Mouse (Mus musculus) lung, embryonic 15.5 days (tissue): ENCODE data around the gene Mettl1. TPM values are rescaled to one million over a fixed set of nuclear protein-coding genes. Genes with fewer than 3 reads are reported as not detected.

Experiments
- ATAC-seq: fragments of 200-750 bp; cut with Nextera tagmentation; 2 replicates; pipeline ENCODE4 v1.8.0; 2017; ENCODE audit warnings: moderate number of reproducible peaks, borderline replicate concordance; ENCODE audit not compliant: low FRiP score, low TSS enrichment; ENCODE audit errors: extremely low read depth
- H3K27ac ChIP-seq: fragments of 300-500 bp; sonication (generic); 2 replicates; pipeline ENCODE4 v1.5.1; 2015; ENCODE audit warnings: moderate library complexity, mild to moderate bottlenecking, inconsistent platforms
- H3K27me3 ChIP-seq: fragments of 300-500 bp; sonication (generic); 2 replicates; pipeline ENCODE4 v1.6.1; 2015; ENCODE audit warnings: inconsistent platforms
- H3K36me3 ChIP-seq: fragments of 300-500 bp; sonication (generic); 2 replicates; pipeline ENCODE4 v1.6.1; 2015; ENCODE audit warnings: inconsistent platforms
- H3K4me1 ChIP-seq: fragments of 300-500 bp; sonication (generic); 2 replicates; pipeline ENCODE4 v1.6.1; 2015; ENCODE audit warnings: inconsistent platforms
- H3K4me2 ChIP-seq: fragments of 300-500 bp; sonication (generic); 2 replicates; pipeline ENCODE4 v1.6.1; 2015; ENCODE audit warnings: inconsistent platforms, mild to moderate bottlenecking, moderate library complexity
- H3K4me3 ChIP-seq: fragments of 300-500 bp; sonication (generic); 2 replicates; pipeline ENCODE4 v1.5.1; 2015; ENCODE audit warnings: mild to moderate bottlenecking, inconsistent platforms
- H3K9ac ChIP-seq: fragments of 300-500 bp; sonication (generic); 2 replicates; pipeline ENCODE4 v1.6.1; 2015; ENCODE audit warnings: inconsistent platforms
- H3K9me3 ChIP-seq: fragments of 300-500 bp; sonication (generic); 2 replicates; pipeline ENCODE4 v1.6.1; 2016; ENCODE audit warnings: inconsistent platforms
- WGBS: fragments of 180-500 bp; shearing (Covaris S2); methylation state at CpG from one replicate; pipeline ENCODE4 v1.1.7; 2015; 5-methylcytosine and 5-hydroxymethylcytosine counted together
- polyA plus RNA-seq: library from polyadenylated mRNA; unstranded; fragments of >200 nt; fragmentation: Nextera tagmentation; extraction: Ambion mirVana; gene quantifications from 2 replicates; pipeline ENCODE4 v1.2.1, GENCODE M21; 2015

Mettl1 gene
- polyA plus RNA-seq, 1 experiment from 2014 or later = 45.8 TPM

DNA sequence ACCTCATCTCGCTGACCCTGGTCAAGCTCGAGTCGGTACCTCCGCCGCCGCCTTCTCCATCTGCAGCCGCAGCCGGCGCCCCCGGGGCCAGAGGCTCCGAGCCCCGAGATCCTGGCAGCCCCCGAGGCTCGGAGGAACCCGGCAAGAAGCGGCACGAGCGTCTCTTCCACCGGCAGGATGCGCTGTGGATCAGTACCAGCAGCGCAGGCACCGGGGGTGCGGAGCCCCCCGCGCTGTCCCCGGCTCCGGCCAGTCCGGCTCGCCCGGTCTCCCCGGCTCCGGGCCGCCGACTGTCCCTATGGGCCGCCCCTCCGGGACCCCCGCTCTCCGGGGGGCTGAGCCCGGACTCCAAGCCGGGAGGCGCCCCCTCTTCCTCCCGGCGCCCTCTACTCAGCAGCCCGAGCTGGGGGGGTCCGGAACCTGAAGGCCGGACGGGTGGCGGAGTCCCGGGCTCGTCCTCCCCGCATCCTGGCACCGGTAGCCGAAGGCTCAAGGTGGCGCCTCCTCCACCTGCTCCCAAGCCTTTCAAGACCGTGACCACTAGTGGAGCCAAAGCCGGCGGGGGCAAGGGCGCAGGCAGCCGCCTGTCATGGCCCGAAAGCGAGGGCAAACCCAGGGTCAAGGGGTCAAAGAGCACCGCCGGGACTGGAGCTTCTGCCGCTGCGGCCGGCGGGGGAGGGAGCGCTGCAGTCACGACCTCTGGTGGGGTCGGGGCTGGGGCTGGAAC is 38.6 kb downstream of the Mettl1 start:
- H3K9me3 ChIP-seq = no peaks in the 10 kb centered on the region
- H3K27ac ChIP-seq = no peak overlapping the region
- WGBS = 4% methylated on average over 55 of the region's 70 CpGs
- peak overlapping the region; percentile 46 for H3K4me3 ChIP-seq
- peak overlapping the region; percentile 24 for H3K9ac ChIP-seq
- peak overlapping the region; percentile 85 for H3K4me2 ChIP-seq
- ATAC-seq = 0 out of 2 replicates have a peak, but pooled peaks have one; percentile 3
- H3K36me3 ChIP-seq = no peaks in the 10 kb centered on the region
- peaks cover 41% of the 10 kb centered on the region for H3K4me1 ChIP-seq
- H3K27me3 ChIP-seq = peaks cover 95% of the 10 kb centered on the region

DNA sequence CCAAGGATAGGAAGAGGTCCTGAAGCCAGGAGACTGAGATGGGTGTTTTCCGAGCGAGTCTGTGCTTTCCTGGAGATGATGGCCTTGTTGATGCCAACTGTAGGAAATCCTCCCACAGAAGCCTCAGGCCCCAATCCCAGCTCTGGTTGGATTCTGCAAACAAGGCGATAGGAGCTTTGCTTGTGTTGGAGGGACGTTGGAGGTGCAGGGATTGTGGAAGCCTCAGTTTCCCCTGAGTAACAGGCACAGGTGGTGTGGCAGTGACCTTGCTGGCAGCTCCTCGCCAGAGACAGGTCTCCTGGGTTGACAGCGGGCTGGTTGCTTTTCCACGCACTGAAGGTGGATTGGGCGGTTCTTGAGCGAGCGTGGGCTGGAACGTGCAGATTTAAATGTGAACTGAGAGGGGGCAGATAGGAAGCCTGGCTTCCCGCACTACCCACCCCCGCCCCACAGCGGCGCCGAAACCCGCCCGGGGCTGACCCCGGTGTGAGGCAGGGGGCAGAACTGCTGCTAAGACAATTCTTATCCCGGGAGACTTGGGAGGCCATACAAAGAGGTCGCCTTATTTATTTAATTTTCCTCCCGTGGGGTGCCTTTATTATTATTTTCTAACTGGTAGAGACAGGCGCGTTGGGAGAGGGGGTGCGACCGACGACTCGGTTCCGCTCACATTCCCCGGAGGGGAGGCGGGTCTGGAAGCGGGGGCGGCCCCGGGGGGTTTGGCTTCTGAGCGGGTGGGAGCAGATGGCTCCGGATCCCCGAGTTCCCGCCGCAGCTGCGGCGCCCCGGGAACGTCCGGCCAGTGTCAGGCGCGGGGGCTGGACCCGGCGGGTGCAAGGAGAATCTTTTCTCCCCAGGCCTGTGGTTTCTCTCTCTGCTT is 39.9 kb downstream of the Mettl1 start:
- Histone ChIP-seq H3K27me3 (peaks cover 94% of the 10 kb centered on the region), H3K27ac (no peak overlapping the region), H3K9ac (no peak overlapping the region), H3K36me3 (no peaks in the 10 kb centered on the region), H3K4me2 (peak overlapping the region; percentile 56), H3K4me3 (peak overlapping the region; percentile 28), H3K9me3 (no peaks in the 10 kb centered on the region), H3K4me1 (peaks cover 41% of the 10 kb centered on the region)
- WGBS = 2% methylated on average over 48 of the region's 48 CpGs
- ATAC-seq = no peak

DNA sequence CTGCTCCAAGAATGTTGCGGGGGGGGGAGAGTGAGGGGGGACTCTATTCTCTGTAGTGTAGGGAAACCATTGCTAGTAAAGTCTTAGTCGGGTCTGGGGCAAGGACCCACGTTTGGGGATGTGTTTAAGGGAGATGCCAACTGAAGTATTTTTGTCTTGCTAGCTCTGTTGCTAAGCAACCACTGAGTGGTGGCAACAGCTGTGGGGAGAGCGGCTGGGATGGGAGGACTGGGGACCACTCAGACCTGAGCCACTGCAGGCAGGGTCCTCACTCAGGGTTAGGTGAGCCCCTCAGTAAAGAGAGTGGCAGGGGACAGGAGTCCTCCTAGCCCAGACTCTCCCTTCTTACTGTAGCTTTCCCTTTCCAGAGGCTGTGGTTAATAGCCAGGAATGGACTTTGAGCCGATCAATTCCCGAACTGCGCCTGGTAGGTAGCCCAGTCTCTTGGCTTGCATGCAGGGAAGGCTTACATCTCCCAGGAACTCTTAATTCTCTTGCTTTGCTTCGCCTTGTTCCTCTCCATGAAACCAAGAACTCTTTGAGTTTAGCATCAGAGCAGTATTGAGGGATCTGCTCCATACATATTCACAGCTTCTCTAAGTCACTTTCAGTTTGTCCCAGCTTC is 40.9 kb downstream of the Mettl1 start:
- Histone ChIP-seq H3K4me2 (peak overlapping the region; percentile 56), H3K4me1 (peaks cover 41% of the 10 kb centered on the region), H3K36me3 (no peaks in the 10 kb centered on the region), H3K9ac (no peak overlapping the region), H3K27ac (no peak overlapping the region), H3K27me3 (peaks cover 88% of the 10 kb centered on the region), H3K4me3 (peak overlapping the region; percentile 28; the same call in 1 of the 2 replicates), H3K9me3 (no peaks in the 10 kb centered on the region)
- 34% methylated on average over 8 of the region's 8 CpGs for WGBS
- ATAC-seq = no peak

DNA sequence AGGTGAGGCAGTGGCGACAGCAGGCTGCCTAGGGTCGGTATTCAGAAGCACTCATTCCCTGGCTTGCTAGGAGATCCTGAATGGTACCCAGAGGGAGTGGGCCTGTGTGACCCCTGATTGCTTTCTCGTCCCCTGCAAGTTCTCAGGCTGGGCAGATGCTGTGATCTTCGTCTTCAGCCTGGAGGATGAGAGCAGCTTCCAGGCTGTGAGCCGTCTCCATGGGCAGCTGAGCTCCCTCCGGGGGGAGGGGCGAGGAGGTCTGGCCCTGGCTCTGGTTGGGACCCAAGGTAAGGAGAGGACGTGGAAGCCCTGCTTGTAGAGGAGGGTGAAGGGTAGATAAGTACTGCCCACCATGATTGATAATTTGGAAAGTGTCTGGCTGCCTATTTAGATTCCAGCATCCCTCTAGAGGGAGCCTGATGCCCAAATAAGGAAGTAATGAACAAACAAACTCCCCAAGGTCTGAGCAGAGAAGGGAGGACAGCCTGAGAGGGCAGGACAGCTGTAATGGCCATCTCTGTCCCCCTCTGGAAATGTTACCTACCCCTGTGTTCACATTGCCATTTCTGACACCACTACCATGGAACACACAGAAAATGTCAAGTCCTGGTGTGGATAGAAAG is 42.2 kb downstream of the Mettl1 start:
- Histone ChIP-seq H3K27ac (no peak overlapping the region), H3K4me3 (no peak overlapping the region), H3K4me2 (no peak overlapping the region), H3K9ac (no peak overlapping the region), H3K36me3 (no peaks in the 10 kb centered on the region), H3K27me3 (peaks cover 84% of the 10 kb centered on the region), H3K9me3 (no peaks in the 10 kb centered on the region), H3K4me1 (peaks cover 39% of the 10 kb centered on the region)
- 18% methylated on average over 8 of the region's 8 CpGs for WGBS
- no peak for ATAC-seq

DNA sequence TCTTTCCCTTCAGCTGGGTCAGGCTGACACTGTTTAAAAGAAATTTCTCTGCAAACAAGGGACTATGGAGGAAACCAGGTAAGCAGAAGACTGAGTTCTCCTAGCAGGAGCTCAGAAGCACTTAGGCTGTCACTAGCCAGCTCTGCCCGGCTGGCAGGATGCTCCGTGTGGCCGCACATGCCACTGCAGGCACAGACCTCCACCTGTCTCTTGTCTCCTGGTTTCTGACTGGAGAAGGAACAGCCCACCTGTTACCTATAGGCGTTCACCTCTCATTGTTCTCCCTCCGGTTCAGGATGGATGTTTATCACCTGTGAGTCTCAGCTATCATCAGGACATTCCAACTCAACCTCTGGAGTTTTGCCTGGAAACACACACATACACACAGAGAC is 42.7 kb downstream of the Mettl1 start:
- WGBS = 36% methylated on average over 5 of the region's 5 CpGs
- no peak overlapping the region for H3K4me3 ChIP-seq
- ATAC-seq = no peak
- H3K36me3 ChIP-seq = no peaks in the 10 kb centered on the region
- peaks cover 34% of the 10 kb centered on the region for H3K4me1 ChIP-seq
- no peak overlapping the region for H3K9ac ChIP-seq
- H3K4me2 ChIP-seq = no peak overlapping the region
- no peak overlapping the region for H3K27ac ChIP-seq
- no peaks in the 10 kb centered on the region for H3K9me3 ChIP-seq
- peaks cover 81% of the 10 kb centered on the region for H3K27me3 ChIP-seq

DNA sequence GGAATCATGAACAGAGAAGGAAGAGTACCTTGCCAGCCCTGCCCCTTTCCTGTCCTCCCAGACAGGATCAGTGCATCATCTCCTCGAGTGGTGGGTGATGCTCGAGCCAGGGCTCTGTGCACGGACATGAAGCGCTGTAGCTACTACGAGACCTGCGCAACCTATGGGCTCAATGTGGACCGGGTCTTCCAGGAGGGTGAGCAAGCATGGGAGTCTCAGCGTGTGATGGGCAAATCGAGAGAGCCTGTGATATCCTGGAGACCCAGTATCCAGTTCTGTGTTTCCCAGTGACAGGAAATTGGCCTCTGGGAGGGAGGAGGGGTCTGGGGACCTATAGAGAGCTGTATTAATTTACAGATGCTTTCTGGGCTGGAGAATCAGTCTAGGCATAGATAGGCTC is 43.8 kb downstream of the Mettl1 start:
- Histone ChIP-seq H3K9ac (no peak overlapping the region), H3K4me2 (no peak overlapping the region), H3K36me3 (no peaks in the 10 kb centered on the region), H3K9me3 (no peaks in the 10 kb centered on the region), H3K4me1 (peaks cover 22% of the 10 kb centered on the region), H3K4me3 (no peak overlapping the region), H3K27ac (no peak overlapping the region), H3K27me3 (peaks cover 81% of the 10 kb centered on the region)
- WGBS = 81% methylated on average over 9 of the region's 9 CpGs
- ATAC-seq = no peak

DNA sequence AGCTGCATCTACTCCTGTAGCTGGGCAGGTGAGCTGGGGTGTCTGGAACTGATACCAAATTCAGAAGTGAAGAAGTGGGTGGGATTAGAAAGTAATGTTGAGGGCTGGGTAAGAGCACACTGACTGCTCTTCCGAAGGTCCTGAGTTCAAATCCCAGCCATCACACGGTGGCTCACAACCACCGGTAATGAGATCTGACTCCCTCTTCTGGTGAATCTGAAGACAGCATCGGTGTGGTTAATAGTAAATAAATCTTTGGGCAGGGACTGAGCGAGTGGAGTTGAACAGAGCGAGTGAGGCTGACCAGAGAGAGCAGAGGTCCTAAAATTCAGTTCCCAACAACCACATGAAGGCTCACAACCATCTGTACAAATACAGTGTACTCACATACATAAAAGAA is 44.4 kb downstream of the Mettl1 start:
- ATAC-seq = no peak
- Histone ChIP-seq H3K9ac (no peak overlapping the region), H3K36me3 (no peaks in the 10 kb centered on the region), H3K9me3 (no peaks in the 10 kb centered on the region), H3K4me2 (no peak overlapping the region), H3K27me3 (peaks cover 81% of the 10 kb centered on the region), H3K4me3 (no peak overlapping the region), H3K27ac (no peak overlapping the region), H3K4me1 (peaks cover 19% of the 10 kb centered on the region)
- 66% methylated on average over 6 of the region's 6 CpGs for WGBS

DNA sequence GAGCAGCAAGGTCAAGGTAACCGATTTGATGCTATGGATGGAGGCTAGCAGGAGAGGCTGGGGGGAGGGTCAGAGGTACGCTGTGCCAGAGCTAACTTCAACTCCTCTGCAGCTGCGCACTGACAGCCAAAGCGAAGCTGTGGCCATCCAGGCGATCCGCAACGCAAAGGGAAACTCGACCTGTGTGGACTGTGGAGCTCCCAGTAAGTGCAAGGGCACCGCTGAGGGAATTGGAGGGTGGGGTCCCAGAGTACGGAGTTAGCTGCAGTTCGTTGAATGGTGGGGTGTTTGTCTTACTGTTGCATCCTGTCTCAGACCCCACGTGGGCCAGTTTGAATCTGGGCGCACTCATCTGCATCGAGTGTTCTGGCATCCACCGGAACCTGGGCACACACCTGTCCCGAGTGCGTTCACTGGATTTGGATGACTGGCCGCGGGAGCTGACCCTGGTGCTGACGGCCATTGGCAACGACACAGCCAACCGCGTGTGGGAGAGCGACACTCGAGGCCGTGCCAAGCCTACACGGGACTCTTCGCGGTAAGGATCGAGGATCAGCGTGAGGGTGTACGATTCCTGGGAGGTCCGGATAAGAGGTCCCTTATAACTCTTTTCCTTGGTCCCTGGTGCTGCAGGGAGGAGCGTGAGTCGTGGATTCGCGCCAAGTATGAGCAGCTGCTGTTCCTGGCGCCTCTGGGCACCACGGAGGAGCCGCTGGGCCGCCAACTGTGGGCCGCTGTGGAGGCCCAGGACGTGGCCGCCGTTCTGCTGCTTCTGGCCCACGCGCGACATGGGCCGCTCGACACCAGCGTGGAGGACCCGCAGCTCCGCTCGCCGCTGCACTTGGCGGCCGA is 49.6 kb downstream of the Mettl1 start:
- peaks cover 59% of the 10 kb centered on the region for H3K27me3 ChIP-seq

DNA sequence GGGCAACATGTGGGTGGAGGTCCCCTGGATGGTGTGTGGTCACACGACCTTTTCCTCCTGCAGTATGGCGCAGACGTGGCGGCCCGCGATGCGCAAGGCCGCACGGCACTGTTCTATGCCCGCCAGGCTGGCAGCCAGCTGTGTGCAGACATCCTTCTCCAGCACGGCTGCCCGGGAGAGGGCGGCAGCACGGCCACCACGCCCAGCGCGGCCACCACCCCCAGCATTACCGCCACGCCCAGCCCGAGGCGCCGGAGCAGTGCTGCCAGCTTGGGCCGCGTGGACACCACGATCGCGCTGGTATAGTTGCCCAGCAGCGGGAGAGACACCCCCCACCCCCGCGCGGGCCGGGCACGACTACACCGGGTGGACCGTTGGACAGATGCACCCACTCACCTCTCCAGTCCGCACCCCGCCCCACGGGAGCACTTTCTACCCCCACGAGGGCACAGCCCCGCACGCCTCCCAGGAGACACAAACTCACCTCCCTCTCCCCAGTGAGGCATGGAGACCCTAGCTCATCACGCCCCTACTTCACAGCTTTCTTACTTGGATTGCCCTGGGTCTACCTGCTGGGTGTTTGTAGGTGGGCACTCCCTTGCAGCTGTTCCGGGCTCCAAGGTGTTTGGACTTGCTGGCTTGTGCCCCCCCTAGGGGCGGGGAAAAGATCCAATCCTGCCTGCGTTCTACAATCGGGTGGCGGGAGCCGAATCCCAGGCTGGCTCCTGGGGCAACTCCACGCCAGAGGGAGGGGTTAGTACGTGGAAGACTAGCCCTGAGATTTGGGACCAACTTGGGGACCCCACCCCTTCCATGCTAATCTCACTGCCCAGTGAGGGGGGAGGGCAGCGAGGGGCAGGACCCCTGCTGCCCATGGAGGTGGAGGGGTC is 50.5 kb downstream of the Mettl1 start:
- Histone ChIP-seq H3K36me3 (no peaks in the 10 kb centered on the region), H3K9me3 (no peaks in the 10 kb centered on the region), H3K4me2 (peak overlapping the region; percentile 58), H3K4me1 (peaks cover 53% of the 10 kb centered on the region), H3K4me3 (peak overlapping the region; percentile 26), H3K27me3 (peaks cover 57% of the 10 kb centered on the region), H3K9ac (no peak overlapping the region), H3K27ac (no peak overlapping the region)
- no peak for ATAC-seq
- WGBS = 16% methylated on average over 51 of the region's 51 CpGs

More for the DNA sequence above, 49.6 kb downstream of the Mettl1 start:
- H3K9me3 ChIP-seq = no peaks in the 10 kb centered on the region
- peak overlapping the region; percentile 58 for H3K4me2 ChIP-seq
- no peak overlapping the region for H3K27ac ChIP-seq
- 9% methylated on average over 57 of the region's 57 CpGs for WGBS
- no peak for ATAC-seq
- no peaks in the 10 kb centered on the region for H3K36me3 ChIP-seq
- no peak overlapping the region for H3K9ac ChIP-seq
- H3K4me1 ChIP-seq = peaks cover 48% of the 10 kb centered on the region
- peak overlapping the region; percentile 26 for H3K4me3 ChIP-seq

DNA sequence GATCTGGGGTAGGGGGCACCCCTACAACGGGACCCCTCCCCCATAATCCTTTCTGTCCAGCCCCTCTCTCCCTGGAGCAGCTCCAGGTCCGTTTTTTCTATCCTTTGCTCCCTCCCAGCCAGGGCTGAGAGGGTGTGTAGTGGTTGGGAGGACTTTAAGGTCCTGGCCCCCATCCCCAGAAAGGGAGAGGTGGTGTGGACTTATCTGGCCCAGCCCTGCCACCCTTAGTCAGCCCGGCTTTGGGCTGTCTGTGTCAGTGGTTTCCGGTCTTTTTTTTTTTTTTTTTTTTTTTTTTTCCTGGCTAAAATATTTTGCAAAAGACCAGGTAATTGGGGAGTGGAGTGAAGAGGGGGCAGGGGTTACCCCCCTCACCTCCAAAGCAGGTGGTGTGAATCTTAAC is 51.5 kb downstream of the Mettl1 start:
- no peak overlapping the region for H3K27ac ChIP-seq
- peaks cover 53% of the 10 kb centered on the region for H3K4me1 ChIP-seq
- H3K9me3 ChIP-seq = no peaks in the 10 kb centered on the region
- peaks cover 53% of the 10 kb centered on the region for H3K27me3 ChIP-seq
- H3K36me3 ChIP-seq = peaks cover 4% of the 10 kb centered on the region
- ATAC-seq = no peak
- H3K4me2 ChIP-seq = no peak overlapping the region
- H3K9ac ChIP-seq = no peak overlapping the region
- H3K4me3 ChIP-seq = no peak overlapping the region
- 30% methylated on average over 4 of the region's 4 CpGs for WGBS
